Mouse (Mus musculus): ENCODE data around the gene Tnip3. TPM values are rescaled to one million over a fixed set of nuclear protein-coding genes. Genes with fewer than 3 reads are reported as not detected.

The Tnip3 gene
- polyA plus RNA-seq, 1 experiment from 2014 or later: not detected

- 27% methylated on average over 4 of the region's 4 CpGs for WGBS (ENCODE audit: insufficient replicate concordance)
- H3K27ac ChIP-seq (replicated peaks): no peak overlapping the region
- H3K36me3 ChIP-seq (replicated peaks): no peaks in the 10 kb centered on the region
- no peaks in the 10 kb centered on the region for H3K4me1 ChIP-seq (replicated peaks)
- H3K4me2 ChIP-seq: no peak overlapping the region
- no peak overlapping the region for H3K4me3 ChIP-seq (replicated peaks)
- no peaks in the 10 kb centered on the region for H3K27me3 ChIP-seq
- no peak for ATAC-seq (ENCODE audit: insufficient read depth)
- no peaks in the 10 kb centered on the region for H3K9me3 ChIP-seq (replicated peaks)
- H3K9ac ChIP-seq: no peak overlapping the region
Observed at GRCm38 (mm10) chr6:65661272-65661671, 136.2 kb downstream of the Tnip3 start.

DNA sequence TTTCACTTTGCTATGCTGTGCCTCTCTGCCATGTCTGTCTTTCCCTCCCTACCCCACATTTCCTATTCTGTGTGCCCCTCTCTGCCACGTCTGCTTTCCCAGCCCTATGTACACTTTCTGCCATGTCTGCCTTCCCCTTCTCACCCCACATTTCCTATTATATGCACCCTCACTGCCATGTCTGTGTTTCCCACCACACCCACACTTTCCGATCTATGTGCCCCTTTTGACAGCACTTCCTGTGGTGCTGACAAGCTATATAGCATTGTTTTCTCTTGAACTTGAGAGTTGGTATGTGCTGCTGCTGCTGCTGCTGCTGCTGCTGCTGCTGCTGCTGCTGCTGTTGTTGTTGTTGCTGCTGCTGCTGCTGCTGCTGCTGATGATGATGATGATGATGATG, 136.9 kb downstream of the Tnip3 start:
- no peak for ATAC-seq (ENCODE audit: insufficient read depth)
- H3K27ac ChIP-seq (replicated peaks): no peak overlapping the region
- no peaks in the 10 kb centered on the region for H3K27me3 ChIP-seq
- no peak overlapping the region for H3K9ac ChIP-seq
- no peaks in the 10 kb centered on the region for H3K36me3 ChIP-seq (replicated peaks)
- H3K4me1 ChIP-seq (replicated peaks): no peaks in the 10 kb centered on the region
- H3K9me3 ChIP-seq (replicated peaks): no peaks in the 10 kb centered on the region
- H3K4me2 ChIP-seq: no peak overlapping the region
- 24% methylated on average over 2 of the region's 2 CpGs for WGBS (ENCODE audit: insufficient replicate concordance)
- H3K4me3 ChIP-seq (replicated peaks): no peak overlapping the region

- no peaks in the 10 kb centered on the region for H3K9me3 ChIP-seq (replicated peaks)
- no peak overlapping the region for H3K27ac ChIP-seq (replicated peaks)
- no peaks in the 10 kb centered on the region for H3K36me3 ChIP-seq (replicated peaks)
- WGBS (ENCODE audit: insufficient replicate concordance): 58% methylated on average over 6 of the region's 6 CpGs
- H3K4me2 ChIP-seq: no peak overlapping the region
- no peak overlapping the region for H3K9ac ChIP-seq
- H3K4me3 ChIP-seq (replicated peaks): no peak overlapping the region
- ATAC-seq (ENCODE audit: insufficient read depth): no peak
- H3K27me3 ChIP-seq: no peaks in the 10 kb centered on the region; the same call in 1 of the 2 replicates
- no peaks in the 10 kb centered on the region for H3K4me1 ChIP-seq (replicated peaks)
Observed at GRCm38 (mm10) chr6:65663990-65664389, 138.9 kb downstream of the Tnip3 start.

DNA sequence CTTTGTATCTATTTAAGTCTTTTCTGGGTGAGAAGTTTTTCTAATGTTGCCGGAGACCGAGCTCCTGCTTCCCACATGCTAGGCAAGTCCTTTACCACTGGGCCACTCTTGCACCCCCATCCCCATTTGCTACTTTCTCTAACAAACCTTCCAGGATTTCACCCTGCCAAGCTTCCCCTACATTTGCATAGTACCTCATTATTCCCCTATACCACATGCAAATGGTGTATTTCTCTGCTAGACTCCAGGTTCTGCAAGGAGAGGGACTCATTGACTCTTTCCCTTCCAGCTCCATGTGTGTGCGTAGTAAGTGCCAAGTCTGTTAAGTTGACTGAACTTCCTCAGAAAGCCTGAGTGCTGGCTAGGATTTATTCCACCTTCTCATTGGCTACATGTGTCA, 141.2 kb downstream of the Tnip3 start:
- H3K9me3 ChIP-seq (replicated peaks): no peaks in the 10 kb centered on the region
- no peak overlapping the region for H3K4me2 ChIP-seq
- H3K27me3 ChIP-seq: peaks cover 18% of the 10 kb centered on the region
- H3K4me1 ChIP-seq (replicated peaks): no peaks in the 10 kb centered on the region
- no peak for ATAC-seq (ENCODE audit: insufficient read depth)
- H3K27ac ChIP-seq (replicated peaks): no peak overlapping the region
- H3K36me3 ChIP-seq (replicated peaks): no peaks in the 10 kb centered on the region
- no peak overlapping the region for H3K4me3 ChIP-seq (replicated peaks)
- H3K9ac ChIP-seq: no peak overlapping the region
- 67% methylated on average over 3 of the region's 3 CpGs for WGBS (ENCODE audit: insufficient replicate concordance)

- no peak overlapping the region for H3K4me2 ChIP-seq
- no peaks in the 10 kb centered on the region for H3K9me3 ChIP-seq (replicated peaks)
- WGBS (ENCODE audit: insufficient replicate concordance): 32% methylated on average over 2 of the region's 2 CpGs
- H3K27me3 ChIP-seq: peaks cover 52% of the 10 kb centered on the region
- no peak overlapping the region for H3K27ac ChIP-seq (replicated peaks)
- no peak overlapping the region for H3K9ac ChIP-seq
- H3K4me3 ChIP-seq (replicated peaks): no peak overlapping the region
- peaks cover 7% of the 10 kb centered on the region; the same call in 1 of the 2 replicates for H3K4me1 ChIP-seq (replicated peaks)
- no peaks in the 10 kb centered on the region for H3K36me3 ChIP-seq (replicated peaks)
- no peak for ATAC-seq (ENCODE audit: insufficient read depth)
Observed at GRCm38 (mm10) chr6:65669971-65670370, 144.9 kb downstream of the Tnip3 start.

GRCm38 (mm10) chr6:65670981-65671411, 145.9 kb downstream of the Tnip3 start:
- H3K4me3 ChIP-seq (replicated peaks): peak overlapping the region; percentile 51
- H3K4me1 ChIP-seq (replicated peaks): peaks cover 7% of the 10 kb centered on the region; the same call in 1 of the 2 replicates
- peaks cover 59% of the 10 kb centered on the region for H3K27me3 ChIP-seq
- H3K9ac ChIP-seq: no peak overlapping the region
- no peaks in the 10 kb centered on the region for H3K9me3 ChIP-seq (replicated peaks)
- H3K4me2 ChIP-seq: peak overlapping the region; percentile 75
- ATAC-seq (ENCODE audit: insufficient read depth): no peak
- H3K36me3 ChIP-seq (replicated peaks): no peaks in the 10 kb centered on the region
- H3K27ac ChIP-seq (replicated peaks): no peak overlapping the region
- WGBS (ENCODE audit: insufficient replicate concordance): 6% methylated on average over 20 of the region's 21 CpGs

DNA sequence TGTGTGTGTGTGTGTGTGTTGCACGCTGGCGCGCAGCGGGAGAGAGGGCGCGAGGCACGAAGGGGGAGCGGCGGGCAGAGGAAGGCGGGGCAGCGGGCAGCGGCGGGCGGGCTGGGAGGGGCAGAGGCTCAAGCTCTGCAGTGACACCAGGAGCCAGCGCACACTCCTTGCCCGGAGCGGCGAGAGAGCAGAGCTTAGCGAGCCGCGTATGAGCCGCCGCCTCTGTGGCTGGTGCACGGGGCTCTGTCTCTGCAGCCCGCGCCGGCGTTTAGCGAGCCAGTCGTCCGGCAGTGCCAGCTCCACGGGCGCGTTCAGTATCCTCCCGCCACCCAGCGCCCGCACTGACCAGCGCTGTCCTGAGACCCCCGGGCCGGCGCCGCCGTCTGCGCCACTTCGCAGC, 146.3 kb downstream of the Tnip3 start, which contains the start of gene Ndnf:
Ndnf (plus strand) TSS at position 140 of the 400 bp plus-strand sequence.
- H3K4me3 ChIP-seq (replicated peaks): peak within 1 kb of the TSS; percentile 51
- H3K9ac ChIP-seq: no peak within 1 kb of the TSS
- H3K4me2 ChIP-seq: peak within 1 kb of the TSS; percentile 75
- H3K4me1 ChIP-seq (replicated peaks): peaks cover 7% of the 10 kb centered on the region; the same call in 1 of the 2 replicates
- H3K27ac ChIP-seq (replicated peaks): no peak within 1 kb of the TSS
- no peaks in the 10 kb centered on the region for H3K9me3 ChIP-seq (replicated peaks)
- H3K36me3 ChIP-seq (replicated peaks): no peaks in the 10 kb centered on the region
- peaks cover 59% of the 10 kb centered on the region for H3K27me3 ChIP-seq
- peak; percentile 47; the same call in 1 of the 2 replicates for ATAC-seq (ENCODE audit: insufficient read depth)
- under 1% methylated on average over 34 of the region's 45 CpGs for WGBS (ENCODE audit: insufficient replicate concordance)

DNA sequence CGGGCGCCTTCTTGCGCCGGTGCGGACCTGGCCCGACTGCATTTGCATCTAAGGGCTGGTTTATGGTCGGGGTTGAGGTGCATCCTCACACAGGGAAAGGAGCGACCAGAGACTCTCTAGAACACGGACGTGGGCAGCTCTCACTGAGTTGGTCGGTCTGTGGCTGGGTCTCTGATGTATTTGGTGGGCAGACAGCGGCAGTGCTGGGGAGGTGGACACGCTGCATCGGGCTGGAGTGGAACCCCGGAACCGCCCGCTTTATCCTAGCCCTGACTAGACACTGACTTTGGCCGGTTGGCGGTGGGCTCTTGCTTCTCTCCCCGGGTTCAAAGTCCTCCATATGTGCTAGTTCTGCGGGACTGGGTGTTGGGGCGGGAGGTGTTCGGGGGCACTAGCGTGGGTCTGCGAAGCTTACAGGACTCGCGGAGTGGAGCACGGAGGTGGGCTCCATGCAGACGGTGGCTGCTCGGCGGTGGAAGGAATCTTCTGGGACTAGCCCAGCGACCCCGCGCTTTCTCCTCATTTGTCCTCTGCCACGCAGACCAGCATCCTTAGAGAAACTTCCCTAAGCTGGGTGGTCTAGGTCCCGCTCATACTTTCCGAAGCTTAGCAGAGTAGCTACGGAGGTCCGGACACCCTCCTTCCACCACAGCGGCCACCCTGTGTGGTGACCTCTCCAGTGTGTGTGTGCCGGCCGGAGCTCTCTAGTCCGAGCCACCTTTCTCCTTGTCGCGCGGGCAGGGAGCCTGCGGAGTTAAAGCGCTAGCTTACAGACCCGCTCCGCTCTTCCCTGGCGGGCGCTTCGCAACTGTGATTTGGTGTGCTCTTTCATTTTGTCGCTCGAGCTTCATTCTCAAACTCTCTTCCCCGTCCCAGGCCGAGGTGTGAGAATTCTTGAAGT, 147.3 kb downstream of the Tnip3 start:
- no peaks in the 10 kb centered on the region for H3K9me3 ChIP-seq (replicated peaks)
- whole genome bisulfite sequencing (ENCODE audit: insufficient replicate concordance): under 1% methylated on average over 57 of the region's 57 CpGs
- H3K27me3 ChIP-seq: peaks cover 59% of the 10 kb centered on the region
- H3K9ac ChIP-seq: no peak overlapping the region
- H3K4me1 ChIP-seq (replicated peaks): peaks cover 7% of the 10 kb centered on the region; the same call in 1 of the 2 replicates
- ATAC-seq (ENCODE audit: insufficient read depth): no peak
- peak overlapping the region; percentile 75 for H3K4me2 ChIP-seq
- H3K4me3 ChIP-seq (replicated peaks): peak overlapping the region; percentile 51
- no peak overlapping the region for H3K27ac ChIP-seq (replicated peaks)
- H3K36me3 ChIP-seq (replicated peaks): no peaks in the 10 kb centered on the region

Other genes starting within 250 kb of the Tnip3 start
- not detected in 2 replicates for gene C130060K24Rik, start 144.2 kb upstream of the Tnip3 start, polyA plus RNA-seq (2015; fragmentation: Nextera tagmentation; extraction: Ambion mirVana)
- gene Ndnf, start 146.3 kb downstream of the Tnip3 start, polyA plus RNA-seq (2015; fragmentation: Nextera tagmentation; extraction: Ambion mirVana): 0.02 and 0.32 TPM in 2 replicates